Mouse (Mus musculus): ENCODE measurements around the gene 2810408A11Rik. TPM values are rescaled to one million over a fixed set of nuclear protein-coding genes. Genes with fewer than 3 reads are reported as not detected.
A peak's percentile ranks its signal among the peaks of the same experiment; 100 is the strongest.

Gene 2810408A11Rik
- 2.5 TPM in 1 of 2 replicates, not detected in the other for total RNA-seq (2015; ENCODE audit: low replicate concordance)
- total RNA-seq (2017; ENCODE audit: low replicate concordance): 0.51 TPM in 1 of 2 replicates, not detected in the other

DNA sequence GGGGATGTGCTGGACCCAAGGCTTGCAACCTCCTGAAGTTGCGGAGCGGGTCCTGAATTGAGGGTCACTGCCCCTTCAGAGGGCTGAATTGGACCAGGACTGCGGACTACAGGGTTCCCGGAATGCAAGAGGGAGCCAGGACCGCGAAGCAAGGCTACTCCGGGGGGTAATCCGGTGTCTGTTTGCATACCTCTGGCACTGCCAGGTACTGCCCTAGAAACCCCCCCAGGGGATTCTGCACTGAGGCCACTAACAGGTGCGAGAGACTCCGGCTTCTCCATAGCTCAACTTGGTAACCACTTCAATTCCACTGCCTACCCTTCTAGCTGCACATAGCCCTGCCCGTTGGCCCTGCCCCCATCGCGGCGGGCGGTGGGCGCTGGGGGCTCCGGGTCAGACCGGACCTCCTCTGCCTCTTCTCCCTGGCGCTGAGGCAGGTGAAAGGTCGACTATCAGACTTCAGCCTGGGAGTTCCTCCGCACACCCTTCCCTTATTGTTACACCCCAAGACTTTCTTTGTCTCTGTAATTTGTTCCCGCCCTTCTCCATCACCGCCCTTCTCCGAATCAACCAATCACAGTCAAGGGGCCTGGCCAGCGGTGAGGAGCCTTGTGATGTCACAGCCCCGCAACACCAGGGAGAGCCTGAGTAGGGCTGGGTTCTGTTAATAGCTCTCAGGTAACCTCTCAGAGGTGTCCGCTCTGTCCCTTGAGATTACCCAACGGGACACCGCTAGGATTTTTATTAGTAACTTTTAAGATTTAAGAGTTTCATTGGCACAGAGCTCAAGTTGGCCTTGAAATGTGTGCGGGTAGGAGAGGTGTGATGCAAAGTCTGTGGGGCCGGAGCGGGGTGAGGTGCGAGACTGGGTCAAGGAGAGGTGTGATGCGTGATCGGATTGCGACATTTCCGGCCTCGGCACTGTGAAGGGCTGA, at the start of gene 2810408A11Rik, which contains the start of gene Neurl4:
Gene 2810408A11Rik (minus strand): TSS at position 517 of the 935 bp plus-strand sequence.
Gene Neurl4 (plus strand): TSS at position 602 of the 935 bp plus-strand sequence.
- ATAC-seq (replicated peaks; ENCODE audit: low FRiP score, poor library complexity, severe bottlenecking): peak; percentile 87

DNA sequence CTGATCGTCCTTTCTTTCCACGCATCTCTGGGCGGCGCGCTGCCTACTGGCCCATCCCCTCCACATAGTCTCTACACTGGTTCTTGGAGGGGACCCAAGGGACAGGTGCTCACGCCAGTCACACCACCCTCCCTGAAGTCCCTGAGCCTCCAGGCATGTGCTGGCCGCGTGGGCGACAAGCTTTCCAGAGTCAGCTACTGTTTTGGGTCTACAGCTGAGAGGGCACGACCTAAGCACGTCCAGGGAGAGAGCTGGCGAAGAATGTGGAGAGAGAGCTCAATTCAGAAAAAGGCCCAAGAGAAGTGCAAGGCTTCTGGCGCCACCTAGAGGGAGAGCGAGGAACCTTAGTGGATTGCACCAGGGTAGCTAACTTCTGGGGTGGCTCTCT, 48.0 kb upstream of the 2810408A11Rik start:
- peak; percentile 61 for ATAC-seq (replicated peaks; ENCODE audit: low FRiP score, poor library complexity, severe bottlenecking)

DNA sequence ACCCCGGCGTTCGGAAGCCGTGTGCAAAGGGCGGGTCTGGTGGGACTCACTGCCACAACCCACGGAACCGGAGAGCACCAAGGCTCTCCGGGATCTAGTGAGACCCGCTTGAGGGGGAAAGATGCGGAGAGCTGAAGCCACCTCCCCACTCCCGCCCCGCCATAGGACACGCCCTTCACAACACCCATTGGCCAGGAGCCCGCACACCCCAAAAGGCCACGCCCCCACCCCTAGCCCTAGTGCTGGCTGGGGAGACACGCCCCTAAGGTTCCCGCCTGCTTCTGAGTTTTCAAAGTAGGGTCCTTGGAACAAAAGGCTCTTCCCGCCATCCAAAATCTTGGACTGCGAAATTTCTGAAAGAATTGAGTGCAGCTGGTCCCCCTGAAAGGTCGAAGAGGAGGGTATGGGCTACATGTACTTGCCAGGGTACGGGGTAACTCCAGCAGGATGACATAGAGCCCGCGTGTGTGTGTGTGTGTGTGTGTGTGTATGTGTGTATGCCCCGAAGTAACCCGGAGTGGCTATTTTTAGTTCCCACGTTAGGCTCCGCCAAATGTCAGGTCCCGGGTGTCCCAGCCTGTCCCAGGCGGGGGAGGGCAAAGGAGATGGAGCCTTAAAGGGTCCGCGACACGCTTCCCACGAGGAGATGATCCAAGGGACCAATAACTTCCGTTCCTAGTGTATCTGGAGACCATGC, 47.4 kb upstream of the 2810408A11Rik start, which contains the start of gene Slc2a4:
Gene Slc2a4 (minus strand): TSS at position 123 of the 697 bp plus-strand sequence.
- peak; percentile 74 for ATAC-seq (replicated peaks; ENCODE audit: low FRiP score, poor library complexity, severe bottlenecking)

DNA sequence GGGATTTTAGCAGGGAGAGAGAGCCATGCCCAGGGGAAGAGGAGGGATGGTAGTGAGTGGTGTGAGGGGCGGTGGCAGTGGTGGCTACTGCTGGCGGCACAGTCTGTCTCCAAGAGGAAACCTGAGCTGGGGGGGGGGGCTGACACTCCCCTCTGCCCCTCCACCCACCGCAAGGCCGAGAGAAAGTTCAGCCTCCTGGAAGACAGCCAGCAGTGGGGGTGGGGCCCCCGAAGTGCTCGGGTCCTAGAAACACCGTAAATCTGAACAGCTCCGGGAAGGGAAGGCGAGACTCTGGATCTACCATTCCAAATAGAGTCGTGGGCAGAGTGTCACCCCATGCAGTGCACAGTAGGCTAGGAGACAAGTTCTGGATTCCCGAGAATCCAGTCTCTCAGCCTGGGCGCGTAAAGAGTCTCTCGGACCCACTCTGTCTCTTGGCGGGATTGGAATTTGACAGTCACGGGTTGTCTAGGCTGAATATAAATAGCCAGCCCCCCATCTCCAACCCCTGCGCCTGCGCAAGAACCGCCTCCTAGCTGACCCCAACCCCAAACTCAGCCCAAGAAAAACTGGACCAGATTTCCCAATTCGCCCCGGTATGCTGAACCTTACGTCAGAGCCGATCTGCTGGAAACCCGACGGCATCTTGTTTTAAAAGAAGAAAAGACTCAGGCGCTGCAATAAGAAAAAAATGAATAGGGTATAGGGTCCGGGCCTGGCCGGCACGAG, 46.7 kb upstream of the 2810408A11Rik start:
- ATAC-seq (replicated peaks; ENCODE audit: low FRiP score, poor library complexity, severe bottlenecking): peak; percentile 20

DNA sequence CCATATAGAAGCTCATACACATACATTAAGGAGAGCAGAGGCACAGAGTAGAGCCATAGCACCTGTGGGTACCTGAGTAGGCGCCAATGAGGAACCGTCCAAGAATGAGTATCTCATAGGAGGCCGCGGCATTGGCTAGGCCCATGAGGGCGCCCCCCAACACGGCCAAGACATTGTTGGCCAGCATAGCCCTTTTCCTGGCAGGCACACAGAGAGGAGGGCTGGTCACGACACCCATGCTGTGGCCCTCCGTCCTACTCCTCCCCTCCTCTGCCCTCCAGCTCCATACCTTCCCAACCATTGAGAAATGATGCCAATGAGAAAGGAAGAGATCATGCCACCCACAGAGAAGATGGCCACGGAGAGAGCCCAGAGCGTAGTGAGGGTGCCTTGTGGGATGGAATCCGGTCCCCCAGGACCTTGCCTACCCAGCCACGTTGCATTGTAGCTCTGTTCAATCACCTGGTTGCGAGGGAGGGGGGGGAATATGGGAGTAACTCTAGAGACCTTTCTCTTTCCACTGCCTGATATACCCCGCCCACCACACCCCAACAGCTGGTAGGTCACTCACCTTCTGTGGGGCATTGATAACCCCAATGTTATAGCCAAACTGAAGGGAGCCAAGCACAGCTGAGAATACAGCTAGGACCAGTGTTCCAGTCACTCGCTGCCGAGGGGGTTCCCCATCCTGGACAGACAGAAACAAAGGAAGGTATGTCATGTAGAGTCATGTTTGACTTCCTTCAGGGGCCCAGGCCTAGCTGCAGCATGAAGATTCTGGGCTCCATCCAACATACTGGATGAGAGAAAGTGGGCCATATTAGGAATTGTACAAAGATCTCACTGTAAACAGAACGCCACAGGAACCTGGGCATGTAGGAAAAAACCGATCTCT, 45.5 kb upstream of the 2810408A11Rik start:
- peak; percentile 69 for ATAC-seq (replicated peaks; ENCODE audit: low FRiP score, poor library complexity, severe bottlenecking)

DNA sequence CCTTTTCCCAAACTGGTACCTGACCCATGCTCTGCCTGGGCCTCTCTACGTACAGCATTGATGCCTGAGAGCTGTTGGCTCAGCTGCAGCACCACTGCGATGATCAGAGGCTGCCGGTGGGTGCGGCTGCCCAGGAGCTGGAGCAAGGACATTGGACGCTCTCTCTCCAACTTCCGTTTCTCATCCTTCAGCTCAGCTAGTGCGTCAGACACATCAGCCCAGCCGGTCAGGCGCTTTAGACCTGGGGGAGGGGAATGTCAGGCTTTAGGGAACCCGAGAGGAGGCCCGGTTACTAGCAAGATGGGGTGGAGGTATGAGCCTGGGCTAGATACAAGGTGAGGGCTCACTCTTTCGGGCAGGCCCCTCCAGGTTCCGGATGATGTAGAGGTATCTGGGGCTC, 44.4 kb upstream of the 2810408A11Rik start:
- no peak for ATAC-seq (replicated peaks; ENCODE audit: low FRiP score, poor library complexity, severe bottlenecking)

DNA sequence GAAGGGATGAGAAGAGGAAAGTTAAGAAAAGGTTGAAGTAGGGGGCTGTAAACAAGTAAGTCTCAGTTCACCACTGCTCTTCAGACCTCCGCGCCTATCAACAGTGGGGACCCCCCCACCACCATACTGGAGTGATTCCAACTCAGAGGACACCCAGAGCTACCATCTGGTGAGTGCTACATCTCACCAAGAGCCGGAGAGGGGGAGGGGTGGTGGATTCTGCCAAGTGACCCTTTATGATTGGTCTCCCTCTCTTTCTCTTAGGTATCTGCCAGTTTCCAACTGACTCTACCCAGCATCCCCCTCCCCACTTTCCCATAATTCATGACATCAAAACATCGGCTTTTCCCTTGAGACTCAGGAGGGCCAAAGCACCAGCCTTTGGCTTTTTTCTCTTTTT, 40.2 kb upstream of the 2810408A11Rik start:
- no peak for ATAC-seq (replicated peaks; ENCODE audit: low FRiP score, poor library complexity, severe bottlenecking)

DNA sequence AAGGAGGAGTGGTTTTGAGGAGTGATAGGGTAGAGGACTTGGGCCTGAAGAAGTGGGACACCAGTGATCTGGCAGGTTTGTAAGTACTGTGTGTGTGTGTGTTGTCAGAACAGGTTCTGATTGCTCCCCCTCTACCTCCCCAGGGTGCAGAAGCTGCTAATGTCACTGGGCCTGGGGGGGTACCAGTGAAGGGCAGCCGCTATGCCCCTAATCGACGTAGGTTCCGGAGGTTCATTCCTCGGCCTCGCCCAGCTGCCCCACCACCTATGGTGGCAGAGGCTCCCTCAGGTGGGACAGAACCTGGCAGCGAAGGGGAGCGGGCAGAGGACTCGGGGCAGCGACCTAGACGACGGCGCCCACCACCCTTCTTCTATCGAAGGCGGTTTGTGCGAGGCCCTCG, 38.9 kb upstream of the 2810408A11Rik start:
- no peak for ATAC-seq (replicated peaks; ENCODE audit: low FRiP score, poor library complexity, severe bottlenecking)

DNA sequence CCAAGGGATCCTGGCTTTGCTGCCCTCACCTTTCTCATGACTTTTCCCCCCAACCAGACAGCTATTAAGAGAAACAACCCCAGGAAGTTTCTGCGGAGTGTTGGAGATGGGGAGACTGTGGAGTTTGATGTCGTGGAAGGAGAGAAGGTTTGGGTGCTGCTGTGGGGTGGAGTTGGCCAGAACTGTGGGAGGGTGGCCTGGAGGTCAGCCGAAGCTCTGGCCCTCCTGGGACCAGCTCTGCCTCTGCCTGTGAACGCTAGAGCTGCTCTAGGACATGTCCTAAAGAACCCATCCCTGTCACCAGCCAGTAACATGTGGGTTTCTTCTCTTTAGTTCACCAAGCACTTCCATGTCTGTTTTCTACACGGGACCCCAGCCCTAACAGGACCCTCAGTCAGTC, 38.4 kb upstream of the 2810408A11Rik start:
- no peak for ATAC-seq (replicated peaks; ENCODE audit: low FRiP score, poor library complexity, severe bottlenecking)

DNA sequence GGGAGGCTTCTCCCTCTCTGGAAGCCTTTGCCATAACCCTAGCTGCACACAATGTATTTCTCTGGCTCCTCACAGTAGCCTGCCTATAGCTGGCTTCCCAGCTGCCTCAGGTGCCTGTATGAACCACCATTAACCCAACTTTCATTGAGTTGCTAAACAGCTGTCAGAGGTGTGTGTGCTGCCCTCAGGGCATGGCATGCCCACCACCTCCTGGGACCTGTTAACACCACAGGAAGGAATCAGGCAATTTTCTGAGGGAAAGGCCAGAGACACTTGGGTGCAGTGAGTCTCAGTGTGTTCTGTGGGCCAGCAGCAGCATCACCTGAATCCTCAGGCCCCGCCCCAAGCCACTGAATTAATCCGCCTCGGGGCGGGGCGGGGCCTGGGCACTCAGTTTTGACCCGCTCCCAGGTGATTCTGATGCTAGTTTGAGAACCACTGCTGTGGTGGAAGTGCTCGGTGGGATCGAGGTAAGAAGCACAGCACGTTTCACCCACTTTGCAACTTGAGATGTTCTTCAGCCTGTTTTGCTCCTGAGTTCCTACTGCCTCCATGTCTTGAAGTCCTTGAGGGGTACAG, 37.7 kb upstream of the 2810408A11Rik start:
- no peak for ATAC-seq (replicated peaks; ENCODE audit: low FRiP score, poor library complexity, severe bottlenecking)

DNA sequence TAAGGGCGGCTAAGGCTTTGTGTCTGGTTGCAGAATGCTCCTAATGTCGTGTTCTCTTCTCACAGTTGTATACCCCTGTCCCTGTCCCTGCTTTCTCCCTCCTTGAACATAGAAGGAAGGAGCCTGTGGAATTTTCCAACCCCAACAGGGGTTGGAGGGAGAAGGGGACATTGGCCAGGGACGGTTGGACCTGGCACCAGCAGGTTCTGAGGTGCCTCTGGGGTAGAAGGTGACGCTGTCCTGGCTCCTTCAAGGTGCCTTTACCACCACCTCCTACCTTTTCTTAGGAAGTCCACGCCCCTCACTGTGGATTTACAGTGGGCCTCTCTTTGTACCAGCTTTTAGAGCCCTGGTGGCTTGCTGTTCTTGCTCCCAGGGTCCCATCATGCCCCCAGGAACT, 37.0 kb upstream of the 2810408A11Rik start:
- ATAC-seq (replicated peaks; ENCODE audit: low FRiP score, poor library complexity, severe bottlenecking): no peak

DNA sequence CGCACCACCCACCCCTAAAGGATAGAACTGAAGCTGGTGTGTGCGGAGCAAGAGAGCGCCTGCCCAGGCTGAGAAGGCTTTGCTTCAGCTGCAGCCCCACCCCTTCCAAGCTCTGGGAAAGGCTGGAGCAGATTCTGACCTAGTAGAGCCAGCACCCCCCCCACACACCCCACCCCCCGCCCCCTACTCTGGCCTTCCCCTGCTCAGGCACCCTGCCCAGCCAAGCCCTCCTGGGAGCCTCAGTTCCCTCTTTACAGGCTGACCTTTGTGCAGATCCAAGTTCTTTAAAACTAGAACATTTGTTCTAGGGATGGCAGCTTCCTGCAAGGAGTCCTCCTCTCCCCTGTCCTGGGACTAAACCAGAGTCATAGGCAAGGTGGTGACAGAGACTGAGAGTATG, 36.6 kb upstream of the 2810408A11Rik start:
- ATAC-seq (replicated peaks; ENCODE audit: low FRiP score, poor library complexity, severe bottlenecking): no peak

DNA sequence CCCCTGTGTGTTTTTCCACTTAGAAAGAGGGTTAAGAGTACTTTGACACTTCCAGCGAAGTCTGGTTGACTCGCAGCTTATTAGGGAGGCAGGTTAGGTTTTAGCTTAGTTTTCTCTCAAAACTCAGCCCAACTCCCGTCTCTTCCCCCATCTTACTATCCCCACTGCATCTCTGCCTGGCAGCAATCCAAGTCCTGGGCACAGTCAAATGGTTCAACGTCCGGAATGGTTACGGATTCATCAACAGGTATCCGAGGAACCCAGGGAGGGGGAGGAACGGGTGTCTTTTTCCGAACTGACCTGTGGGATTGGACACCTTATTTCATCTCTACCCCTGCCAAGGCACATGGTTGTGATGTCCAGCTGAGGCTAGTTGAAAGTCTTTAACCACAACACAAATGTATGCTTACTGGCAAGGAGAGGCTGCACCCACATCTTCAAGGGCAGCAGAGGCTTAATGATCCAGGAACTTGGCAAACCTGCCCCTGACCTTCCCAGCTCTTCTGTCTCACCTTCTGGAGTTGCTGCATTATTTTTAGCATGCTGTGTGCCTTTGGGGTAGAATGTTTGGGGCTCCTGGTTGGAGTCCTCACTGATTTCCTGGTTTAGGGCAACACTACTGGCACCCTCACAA, 36.0 kb upstream of the 2810408A11Rik start:
- ATAC-seq (replicated peaks; ENCODE audit: low FRiP score, poor library complexity, severe bottlenecking): no peak

DNA sequence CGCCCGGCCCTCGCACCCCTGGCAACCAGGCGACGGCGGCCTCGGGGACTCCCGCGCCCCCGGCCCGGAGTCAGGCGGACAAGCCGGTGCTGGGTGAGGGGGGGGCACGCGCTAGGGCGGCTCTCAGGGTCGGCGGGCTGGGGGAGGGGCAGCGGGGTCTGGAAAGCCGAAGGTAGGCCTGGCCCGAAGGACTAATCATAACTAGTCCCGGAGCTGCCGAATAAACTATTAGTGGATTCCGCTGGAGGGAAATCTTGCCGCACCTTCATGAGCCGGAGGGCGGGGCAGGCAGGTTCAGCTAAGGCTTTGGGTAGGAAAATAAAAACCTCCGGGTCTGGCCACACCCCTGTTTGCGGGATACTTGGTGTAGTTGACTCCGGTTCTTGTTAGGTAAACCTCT, 35.4 kb upstream of the 2810408A11Rik start:
- ATAC-seq (replicated peaks; ENCODE audit: low FRiP score, poor library complexity, severe bottlenecking): no peak

DNA sequence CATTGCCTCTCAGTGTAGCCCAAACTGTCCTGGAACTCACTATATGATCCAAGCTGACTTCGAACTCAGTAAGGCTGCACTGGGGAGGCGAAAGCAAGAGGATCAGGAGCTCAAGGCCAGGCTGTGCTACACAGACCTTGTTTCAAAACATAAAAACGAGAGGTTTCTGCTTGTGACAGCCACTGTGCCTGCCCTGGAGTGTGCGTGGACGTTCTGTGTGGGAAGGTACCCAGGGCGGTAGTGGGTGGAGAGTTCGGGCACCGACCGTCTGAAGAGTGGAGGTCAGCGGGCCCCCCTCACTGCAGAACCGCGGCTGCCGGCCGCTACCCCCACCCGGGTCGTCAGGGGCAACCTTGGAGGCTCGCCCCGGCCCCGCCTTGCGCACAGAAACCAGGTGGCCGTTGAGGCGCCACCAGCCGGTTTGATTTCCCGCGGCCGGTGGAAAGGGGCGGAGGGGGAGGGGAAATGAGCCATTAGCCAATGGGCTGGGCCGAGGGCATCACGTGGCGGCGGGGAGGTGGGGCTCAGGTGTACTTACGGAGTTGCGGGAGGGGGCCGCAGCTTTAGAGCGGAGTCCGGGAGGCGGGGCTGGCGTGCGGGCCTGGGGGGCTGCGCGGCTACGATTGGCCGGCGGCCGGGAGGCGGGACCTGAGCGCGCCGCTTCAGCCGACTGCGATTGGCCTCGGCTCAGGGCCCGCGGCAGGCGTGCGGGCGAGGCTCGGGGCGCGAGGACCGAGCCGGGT, 34.5 kb upstream of the 2810408A11Rik start, which contains the start of gene Ybx2:
Gene Ybx2 (plus strand): TSS at position 660 of the 743 bp plus-strand sequence.
- ATAC-seq (replicated peaks; ENCODE audit: low FRiP score, poor library complexity, severe bottlenecking): peak; percentile 77

DNA sequence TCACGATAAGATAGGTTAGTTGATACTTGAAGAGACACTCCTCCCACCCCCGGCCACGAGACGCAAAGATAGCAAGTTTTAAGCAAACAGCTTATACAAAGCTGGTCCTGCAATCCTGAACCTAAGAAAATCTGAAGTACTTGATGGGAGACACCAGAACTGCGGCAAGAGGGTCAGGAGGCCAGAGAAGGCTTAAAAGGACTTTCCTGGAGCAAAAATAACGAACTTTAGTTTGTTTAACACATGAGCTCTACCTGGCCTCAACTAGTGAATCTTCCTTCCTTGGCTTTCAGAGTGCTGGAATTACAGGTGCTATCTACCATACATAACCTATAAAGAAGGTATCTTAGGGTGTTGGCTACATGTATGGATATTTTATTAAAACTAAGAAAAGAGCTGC, 33.9 kb upstream of the 2810408A11Rik start:
- peak; percentile 0; the same call in 1 of the 2 replicates for ATAC-seq (replicated peaks; ENCODE audit: low FRiP score, poor library complexity, severe bottlenecking)

DNA sequence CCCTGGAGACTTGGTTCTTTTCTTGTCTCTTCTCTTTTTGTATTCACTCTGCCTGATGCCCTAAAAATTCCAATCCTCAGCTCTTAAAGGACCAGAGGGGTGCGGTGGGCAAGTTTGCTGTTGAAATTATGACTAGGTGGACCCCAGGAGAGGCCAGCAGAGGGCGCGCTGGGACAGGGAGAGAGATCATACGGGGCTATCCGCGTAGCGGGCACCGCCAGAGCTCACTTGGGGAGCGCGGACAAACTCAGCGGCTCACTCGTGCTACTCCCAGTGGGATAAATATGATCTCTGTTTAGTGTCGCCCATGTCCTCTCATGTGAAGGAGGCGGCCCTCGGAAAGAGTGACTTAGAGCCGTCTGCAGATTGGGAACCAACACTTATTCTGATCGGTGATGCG, 33.4 kb upstream of the 2810408A11Rik start:
- peak; percentile 81 for ATAC-seq (replicated peaks; ENCODE audit: low FRiP score, poor library complexity, severe bottlenecking)
